Mouse (Mus musculus): ENCODE data around the gene Gm28043. TPM values are rescaled to one million over a fixed set of nuclear protein-coding genes. Genes with fewer than 3 reads are reported as not detected.

Gm28043 gene
- polyA plus RNA-seq, 1 experiment from 2014 or later = 2.5 TPM

DNA sequence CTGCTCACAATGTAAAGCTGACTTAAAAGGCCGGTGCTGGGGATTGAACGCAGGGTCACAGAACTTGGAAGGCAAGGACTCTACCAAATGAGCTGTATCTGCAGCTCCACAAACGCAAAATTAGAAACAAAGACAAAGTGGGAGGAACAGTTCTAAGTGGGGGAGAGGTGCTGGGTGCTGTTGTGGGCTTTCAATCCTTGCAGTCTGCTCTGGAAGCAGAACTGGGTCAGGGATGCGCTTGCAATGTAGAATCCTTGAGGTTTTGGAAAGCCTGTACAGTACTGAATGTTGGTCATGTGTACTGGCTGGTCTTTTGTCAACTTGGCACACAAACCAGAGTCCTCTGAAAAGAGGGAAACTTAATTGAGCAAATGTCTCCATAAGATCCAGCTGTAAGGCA lies 940 bp downstream of the Gm28043 start:
- peak overlapping the region; percentile 95 for H3K4me2 ChIP-seq (replicated peaks; ENCODE audit: low read depth, low read length)
- H3K27ac ChIP-seq (ENCODE audit: low read length) = peak overlapping the region; percentile 97; the same call in 1 of the 2 replicates
- peaks cover 32% of the 10 kb centered on the region for H3K4me1 ChIP-seq (ENCODE audit: insufficient read depth, low read length)
- peak overlapping the region; percentile 99 for H3K9ac ChIP-seq (replicated peaks; ENCODE audit: low read length)
- peaks cover 15% of the 10 kb centered on the region for H3K36me3 ChIP-seq (ENCODE audit: insufficient read depth, low read length)
- no peaks in the 10 kb centered on the region for H3K9me3 ChIP-seq (ENCODE audit: low read length)
- H3K4me3 ChIP-seq (ENCODE audit: low read length) = peak overlapping the region; percentile 99
- ATAC-seq (ENCODE audit: low FRiP score, low TSS enrichment) = no peak
- 8% methylated on average over 4 of the region's 4 CpGs for WGBS
- no peaks in the 10 kb centered on the region for H3K27me3 ChIP-seq (ENCODE audit: insufficient read depth, low read length)

- Histone ChIP-seq H3K9me3 (ENCODE audit: low read length) (no peaks in the 10 kb centered on the region), H3K4me1 (ENCODE audit: insufficient read depth, low read length) (peaks cover 20% of the 10 kb centered on the region), H3K36me3 (ENCODE audit: insufficient read depth, low read length) (peaks cover 46% of the 10 kb centered on the region), H3K9ac (replicated peaks; ENCODE audit: low read length) (no peak overlapping the region), H3K4me2 (replicated peaks; ENCODE audit: low read depth, low read length) (no peak overlapping the region), H3K27me3 (ENCODE audit: insufficient read depth, low read length) (no peaks in the 10 kb centered on the region), H3K4me3 (ENCODE audit: low read length) (no peak overlapping the region), H3K27ac (ENCODE audit: low read length) (no peak overlapping the region)
- ATAC-seq (ENCODE audit: low FRiP score, low TSS enrichment) = no peak
- 81% methylated on average over 3 of the region's 3 CpGs for WGBS
These were observed 4.6 kb downstream of the Gm28043 start for GRCm38 (mm10) chr17:29619231-29619630.

GRCm38 (mm10) chr17:29623488-29623887 lies 8.8 kb downstream of the Gm28043 start:
- no peak overlapping the region for H3K4me2 ChIP-seq (replicated peaks; ENCODE audit: low read depth, low read length)
- H3K36me3 ChIP-seq (ENCODE audit: insufficient read depth, low read length) = peaks cover 80% of the 10 kb centered on the region
- H3K4me1 ChIP-seq (ENCODE audit: insufficient read depth, low read length) = no peaks in the 10 kb centered on the region
- H3K27me3 ChIP-seq (ENCODE audit: insufficient read depth, low read length) = no peaks in the 10 kb centered on the region
- H3K9me3 ChIP-seq (ENCODE audit: low read length) = no peaks in the 10 kb centered on the region
- ATAC-seq (ENCODE audit: low FRiP score, low TSS enrichment) = no peak
- no peak overlapping the region for H3K9ac ChIP-seq (replicated peaks; ENCODE audit: low read length)
- 94% methylated on average over 8 of the region's 8 CpGs for WGBS
- no peak overlapping the region for H3K27ac ChIP-seq (ENCODE audit: low read length)
- no peak overlapping the region for H3K4me3 ChIP-seq (ENCODE audit: low read length)

DNA sequence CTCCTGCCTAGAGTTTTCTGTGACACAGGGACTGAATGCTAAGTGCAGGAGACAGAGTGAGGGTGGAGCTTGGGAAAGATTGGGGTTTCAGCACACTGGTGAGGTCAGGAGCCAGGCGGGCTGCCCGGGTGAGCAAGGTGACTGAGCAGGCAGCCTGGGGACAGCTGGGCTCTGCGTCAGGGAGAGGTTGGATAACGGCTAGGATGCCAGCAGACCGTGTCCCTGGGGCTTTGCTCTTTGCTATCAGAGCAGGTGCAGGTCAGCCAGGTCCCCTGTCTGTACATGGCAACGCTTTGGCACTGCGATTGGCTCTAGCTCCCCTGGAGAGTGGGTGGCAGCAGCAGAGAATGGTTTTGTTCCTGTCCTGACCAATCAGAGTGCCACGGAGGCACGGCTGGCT lies 12.6 kb downstream of the Gm28043 start:
- no peak overlapping the region for H3K4me3 ChIP-seq (ENCODE audit: low read length)

DNA sequence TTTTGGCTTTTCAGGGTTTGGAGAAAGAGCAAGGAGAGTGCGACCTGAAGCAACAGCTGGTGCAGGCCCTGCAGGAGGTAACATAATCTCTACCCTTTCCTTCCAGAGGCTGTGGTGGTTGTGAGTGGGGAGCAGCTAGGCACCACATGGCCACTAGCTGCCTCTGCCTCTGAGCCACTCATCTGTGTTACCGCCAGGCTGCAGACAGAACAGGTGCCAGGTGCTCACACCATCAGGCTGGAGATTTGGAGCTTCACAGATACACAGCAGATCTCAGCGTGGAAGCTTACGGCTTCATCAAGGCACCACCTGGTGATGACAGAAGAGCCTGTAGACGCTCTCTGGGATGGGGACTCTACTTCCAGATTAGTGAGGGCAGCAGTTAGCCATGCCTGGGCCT lies 14.3 kb downstream of the Gm28043 start:
- Histone ChIP-seq H3K27me3 (ENCODE audit: insufficient read depth, low read length) (no peaks in the 10 kb centered on the region), H3K4me1 (ENCODE audit: insufficient read depth, low read length) (no peaks in the 10 kb centered on the region), H3K27ac (ENCODE audit: low read length) (no peak overlapping the region), H3K36me3 (ENCODE audit: insufficient read depth, low read length) (peaks cover 76% of the 10 kb centered on the region), H3K9me3 (ENCODE audit: low read length) (no peaks in the 10 kb centered on the region), H3K4me2 (replicated peaks; ENCODE audit: low read depth, low read length) (no peak overlapping the region), H3K9ac (replicated peaks; ENCODE audit: low read length) (no peak overlapping the region), H3K4me3 (ENCODE audit: low read length) (no peak overlapping the region)
- 87% methylated on average over 5 of the region's 5 CpGs for WGBS
- no peak for ATAC-seq (ENCODE audit: low FRiP score, low TSS enrichment)

More for the DNA sequence above, 12.6 kb downstream of the Gm28043 start:
- Histone ChIP-seq H3K27me3 (ENCODE audit: insufficient read depth, low read length) (no peaks in the 10 kb centered on the region), H3K9ac (replicated peaks; ENCODE audit: low read length) (no peak overlapping the region), H3K9me3 (ENCODE audit: low read length) (no peaks in the 10 kb centered on the region), H3K4me1 (ENCODE audit: insufficient read depth, low read length) (no peaks in the 10 kb centered on the region), H3K27ac (ENCODE audit: low read length) (no peak overlapping the region), H3K4me2 (replicated peaks; ENCODE audit: low read depth, low read length) (no peak overlapping the region), H3K36me3 (ENCODE audit: insufficient read depth, low read length) (peaks cover 83% of the 10 kb centered on the region)
- WGBS = 74% methylated on average over 9 of the region's 9 CpGs
- no peak for ATAC-seq (ENCODE audit: low FRiP score, low TSS enrichment)

DNA sequence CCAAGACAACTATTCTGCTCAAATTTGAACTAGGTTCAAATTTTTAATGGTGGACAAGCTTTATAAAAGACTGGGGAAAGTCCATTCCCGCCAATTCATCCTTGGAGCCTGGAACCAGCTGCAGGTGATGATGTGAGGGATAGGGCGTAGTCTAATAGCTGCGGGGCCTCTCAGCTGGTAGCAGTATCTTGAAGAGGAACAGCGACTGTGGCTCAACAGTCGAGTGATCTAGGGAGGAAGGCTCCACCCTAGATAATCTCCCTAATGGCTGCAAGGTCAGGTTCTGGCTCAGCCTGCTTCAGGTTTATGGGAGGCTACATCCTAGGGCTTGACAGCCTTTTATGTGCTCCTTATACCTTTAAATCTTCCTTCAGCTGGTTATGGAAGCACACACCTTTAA lies 14.9 kb downstream of the Gm28043 start:
- WGBS = 76% methylated on average over 5 of the region's 5 CpGs
- Histone ChIP-seq H3K36me3 (ENCODE audit: insufficient read depth, low read length) (peaks cover 78% of the 10 kb centered on the region), H3K27me3 (ENCODE audit: insufficient read depth, low read length) (no peaks in the 10 kb centered on the region), H3K4me1 (ENCODE audit: insufficient read depth, low read length) (no peaks in the 10 kb centered on the region), H3K4me2 (replicated peaks; ENCODE audit: low read depth, low read length) (no peak overlapping the region), H3K9ac (replicated peaks; ENCODE audit: low read length) (no peak overlapping the region), H3K4me3 (ENCODE audit: low read length) (no peak overlapping the region), H3K27ac (ENCODE audit: low read length) (no peak overlapping the region), H3K9me3 (ENCODE audit: low read length) (no peaks in the 10 kb centered on the region)
- ATAC-seq (ENCODE audit: low FRiP score, low TSS enrichment) = no peak

GRCm38 (mm10) chr17:29632312-29632711 lies 17.6 kb downstream of the Gm28043 start:
- Histone ChIP-seq H3K27me3 (ENCODE audit: insufficient read depth, low read length) (no peaks in the 10 kb centered on the region), H3K4me1 (ENCODE audit: insufficient read depth, low read length) (no peaks in the 10 kb centered on the region), H3K36me3 (ENCODE audit: insufficient read depth, low read length) (peaks cover 76% of the 10 kb centered on the region), H3K27ac (ENCODE audit: low read length) (no peak overlapping the region), H3K4me2 (replicated peaks; ENCODE audit: low read depth, low read length) (no peak overlapping the region), H3K9me3 (ENCODE audit: low read length) (no peaks in the 10 kb centered on the region), H3K9ac (replicated peaks; ENCODE audit: low read length) (no peak overlapping the region), H3K4me3 (ENCODE audit: low read length) (no peak overlapping the region)
- 92% methylated on average over 11 of the region's 11 CpGs for WGBS
- no peak for ATAC-seq (ENCODE audit: low FRiP score, low TSS enrichment)

- Histone ChIP-seq H3K36me3 (ENCODE audit: insufficient read depth, low read length) (peaks cover 78% of the 10 kb centered on the region), H3K27me3 (ENCODE audit: insufficient read depth, low read length) (no peaks in the 10 kb centered on the region), H3K4me2 (replicated peaks; ENCODE audit: low read depth, low read length) (no peak overlapping the region), H3K9me3 (ENCODE audit: low read length) (no peaks in the 10 kb centered on the region), H3K4me1 (ENCODE audit: insufficient read depth, low read length) (no peaks in the 10 kb centered on the region), H3K27ac (ENCODE audit: low read length) (no peak overlapping the region), H3K9ac (replicated peaks; ENCODE audit: low read length) (no peak overlapping the region), H3K4me3 (ENCODE audit: low read length) (no peak overlapping the region)
- ATAC-seq (ENCODE audit: low FRiP score, low TSS enrichment) = no peak
- WGBS = 85% methylated on average over 8 of the region's 8 CpGs
These were observed 20.8 kb downstream of the Gm28043 start for GRCm38 (mm10) chr17:29635492-29635891.

DNA sequence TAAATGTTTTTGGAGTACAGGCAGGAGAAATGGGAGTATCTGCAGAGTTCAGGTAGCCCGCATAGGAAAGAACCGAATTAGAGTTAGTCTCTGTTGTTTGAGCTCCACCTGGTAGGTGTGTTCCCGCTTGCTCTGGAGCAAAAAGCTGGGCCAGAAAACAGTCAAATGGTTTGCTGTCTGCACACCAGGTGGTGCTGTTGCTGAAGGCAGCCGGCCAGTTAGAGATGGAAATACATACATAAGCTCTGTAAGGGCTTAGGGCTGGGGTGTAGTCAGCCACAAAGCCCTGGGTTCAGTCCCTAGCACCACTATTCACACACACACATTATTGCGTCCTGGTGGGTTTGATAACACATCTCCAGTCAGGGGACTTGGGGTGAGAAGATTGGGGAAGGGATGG lies 21.4 kb downstream of the Gm28043 start:
- Histone ChIP-seq H3K4me3 (ENCODE audit: low read length) (no peak overlapping the region), H3K27ac (ENCODE audit: low read length) (no peak overlapping the region), H3K27me3 (ENCODE audit: insufficient read depth, low read length) (no peaks in the 10 kb centered on the region), H3K9ac (replicated peaks; ENCODE audit: low read length) (no peak overlapping the region), H3K9me3 (ENCODE audit: low read length) (no peaks in the 10 kb centered on the region), H3K36me3 (ENCODE audit: insufficient read depth, low read length) (peaks cover 79% of the 10 kb centered on the region), H3K4me1 (ENCODE audit: insufficient read depth, low read length) (no peaks in the 10 kb centered on the region), H3K4me2 (replicated peaks; ENCODE audit: low read depth, low read length) (no peak overlapping the region)
- ATAC-seq (ENCODE audit: low FRiP score, low TSS enrichment) = no peak
- WGBS = 74% methylated on average over 5 of the region's 5 CpGs

GRCm38 (mm10) chr17:29637377-29637776 lies 22.7 kb downstream of the Gm28043 start:
- WGBS = 89% methylated on average over 4 of the region's 4 CpGs
- no peak for ATAC-seq (ENCODE audit: low FRiP score, low TSS enrichment)
- H3K9me3 ChIP-seq (ENCODE audit: low read length) = no peaks in the 10 kb centered on the region
- no peak overlapping the region for H3K4me2 ChIP-seq (replicated peaks; ENCODE audit: low read depth, low read length)
- no peak overlapping the region for H3K4me3 ChIP-seq (ENCODE audit: low read length)
- no peak overlapping the region for H3K27ac ChIP-seq (ENCODE audit: low read length)
- H3K36me3 ChIP-seq (ENCODE audit: insufficient read depth, low read length) = peaks cover 79% of the 10 kb centered on the region
- H3K9ac ChIP-seq (replicated peaks; ENCODE audit: low read length) = no peak overlapping the region
- no peaks in the 10 kb centered on the region for H3K27me3 ChIP-seq (ENCODE audit: insufficient read depth, low read length)
- H3K4me1 ChIP-seq (ENCODE audit: insufficient read depth, low read length) = no peaks in the 10 kb centered on the region
